Mouse (Mus musculus): ENCODE data around the gene Tmtc2.

- TF ChIP-seq CTCF (conservative IDR thresholded peaks at IDR 0.05; ENCODE audit: low read length) (no peak), POU5F1 (IDR thresholded peaks at IDR 0.05; ENCODE audit: borderline replicate concordance, low read length) (no peak), NANOG (IDR thresholded peaks at IDR 0.05; ENCODE audit: borderline replicate concordance, low read length) (no peak)
Measured at GRCm38 (mm10) chr10:105572829-105573228, 1.4 kb downstream of the Tmtc2 start.
